Mouse (Mus musculus) naive thymus-derived CD4-positive, alpha-beta T cell, adult 5 months (primary cell): ENCODE measurements around the gene Apol8. TPM values are rescaled to one million over a fixed set of nuclear protein-coding genes. Genes with fewer than 3 reads are reported as not detected.

Experiments
- polyA plus RNA-seq: library from polyadenylated mRNA; unstranded; fragments of 100-300 nt; shearing (Covaris generic); gene quantifications from one replicate; pipeline ENCODE4 v1.2.1, GENCODE M21; 2017

Gene Apol8
- polyA plus RNA-seq, result not detected

GRCm38 (mm10) chr15:77756848-77757247 is at the start of gene Apol8:
Gene Apol8 (minus strand): TSS chr15:77757003.

DNA sequence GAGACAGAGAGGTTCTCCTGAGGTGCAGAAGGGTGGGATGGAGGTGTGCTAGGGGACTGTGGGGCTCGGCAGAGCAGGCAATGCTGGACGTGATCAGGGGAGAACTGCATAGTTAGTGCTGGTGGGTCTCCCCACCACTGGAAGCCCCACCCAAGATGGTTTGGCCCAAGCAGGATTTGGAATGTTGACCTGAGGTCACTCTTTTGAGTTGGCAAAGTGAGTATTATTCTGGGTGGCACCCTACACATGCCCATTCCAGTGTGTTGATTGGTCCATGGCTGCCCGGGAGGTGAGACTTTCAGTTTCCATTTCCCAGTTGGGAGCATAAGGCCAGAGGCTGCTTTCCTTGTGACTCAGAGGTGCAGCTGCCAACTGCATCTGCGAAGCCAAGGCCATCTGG is 28.1 kb downstream of the Apol8 start, which contains the start of gene Apol9b:
Gene Apol9b (plus strand): TSS at position 301 of the 400 bp plus-strand sequence.

GRCm38 (mm10) chr15:77698656-77699055 is 58.1 kb downstream of the Apol8 start, which contains the start of gene Apol7e:
Gene Apol7e (plus strand): TSS chr15:77698857.

Other genes with a start within 250 kb of the Apol8 start
- not detected for gene Apol11a, start 248.7 kb downstream of the Apol8 start, polyA plus RNA-seq
- not detected for gene Apol7c, start 223.7 kb downstream of the Apol8 start, polyA plus RNA-seq
- gene 1700025B11Rik, start 195.1 kb downstream of the Apol8 start, polyA plus RNA-seq, result not detected
- 0.63 TPM for gene Apol10b, start 160.9 kb downstream of the Apol8 start, polyA plus RNA-seq
- not detected for gene Gm36245, start 157.7 kb downstream of the Apol8 start, polyA plus RNA-seq
- gene Apol11b, start 113.7 kb downstream of the Apol8 start, polyA plus RNA-seq, result not detected
- 142 TPM for gene Apol7e, start 58.1 kb downstream of the Apol8 start, polyA plus RNA-seq
- 0.91 TPM for gene Apol9b, start 28.0 kb downstream of the Apol8 start, polyA plus RNA-seq
- 301 TPM for gene Myh9, start 85.2 kb upstream of the Apol8 start, polyA plus RNA-seq
- 156 TPM for gene Txn2, start 172.0 kb upstream of the Apol8 start, polyA plus RNA-seq
- gene Foxred2, start 199.7 kb upstream of the Apol8 start, polyA plus RNA-seq, result 3.3 TPM
- gene Eif3d, start 213.8 kb upstream of the Apol8 start, polyA plus RNA-seq, result 177 TPM